Mouse (Mus musculus): ENCODE data around the gene Nmnat3.

Nmnat3 gene

DNA sequence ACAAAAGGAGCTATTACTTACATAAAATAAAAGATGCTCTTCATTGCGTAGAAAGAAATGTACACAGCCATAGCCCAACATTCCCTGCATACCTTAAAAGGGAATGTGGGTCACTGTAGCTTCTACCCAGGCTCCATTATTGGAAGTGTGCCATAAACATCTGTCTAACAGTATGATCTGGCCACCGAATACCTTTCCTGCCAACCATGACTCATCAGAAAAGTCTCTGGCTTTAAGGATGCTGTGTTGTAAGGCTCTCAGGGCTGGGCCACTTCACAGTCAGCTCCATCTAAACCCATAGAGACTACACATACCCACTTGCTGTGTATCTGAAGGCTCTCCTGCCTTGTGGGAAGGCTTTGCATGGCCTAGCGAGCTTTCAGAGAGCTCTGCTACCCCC lies 73.8 kb downstream of the Nmnat3 start:
- DNase-seq (ENCODE audit: low read depth), result no peak

DNA sequence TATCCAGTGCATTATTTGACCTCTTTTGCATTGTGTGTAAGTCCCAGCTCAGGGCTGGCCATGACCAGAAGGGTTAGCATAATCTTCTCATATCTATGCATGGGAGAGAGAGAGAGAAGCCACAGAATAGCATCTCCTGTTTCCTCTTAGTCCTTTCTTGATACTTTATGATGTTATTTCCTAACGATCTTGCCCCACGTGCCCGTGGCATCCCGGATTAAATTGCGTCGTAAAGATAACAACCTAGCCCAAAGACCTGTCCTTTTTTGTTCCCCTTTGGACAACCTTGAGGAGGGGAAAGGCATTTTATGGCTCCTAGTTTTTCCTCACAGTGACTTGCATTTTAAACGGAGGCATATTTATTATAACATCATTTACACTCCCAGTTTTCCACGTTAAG lies 78.8 kb downstream of the Nmnat3 start:
- no peak for DNase-seq (ENCODE audit: low read depth)

- DNase-seq (ENCODE audit: low read depth), result no peak
Observed at GRCm38 (mm10) chr9:98367333-98367962, 80.2 kb downstream of the Nmnat3 start.

DNA sequence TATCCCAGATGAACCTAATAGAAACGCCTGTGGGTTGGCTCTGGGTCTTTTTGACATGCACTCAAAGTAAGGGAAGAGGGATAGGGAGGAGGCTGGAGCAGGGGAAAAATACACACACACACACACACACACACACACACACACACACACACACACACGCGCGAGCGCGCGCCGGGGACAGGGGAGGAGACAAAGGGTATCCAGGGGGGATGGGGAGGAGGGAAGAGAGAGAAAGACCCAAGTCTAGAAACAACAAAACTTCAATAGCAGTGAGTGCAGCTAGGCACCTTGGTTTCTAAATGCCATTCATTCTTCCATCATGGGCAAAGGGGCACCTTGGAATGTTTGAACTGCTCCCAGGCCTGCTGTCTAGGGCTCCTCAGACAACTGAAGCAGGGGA lies 82.5 kb downstream of the Nmnat3 start:
- DNase-seq (ENCODE audit: low read depth), result no peak

DNA sequence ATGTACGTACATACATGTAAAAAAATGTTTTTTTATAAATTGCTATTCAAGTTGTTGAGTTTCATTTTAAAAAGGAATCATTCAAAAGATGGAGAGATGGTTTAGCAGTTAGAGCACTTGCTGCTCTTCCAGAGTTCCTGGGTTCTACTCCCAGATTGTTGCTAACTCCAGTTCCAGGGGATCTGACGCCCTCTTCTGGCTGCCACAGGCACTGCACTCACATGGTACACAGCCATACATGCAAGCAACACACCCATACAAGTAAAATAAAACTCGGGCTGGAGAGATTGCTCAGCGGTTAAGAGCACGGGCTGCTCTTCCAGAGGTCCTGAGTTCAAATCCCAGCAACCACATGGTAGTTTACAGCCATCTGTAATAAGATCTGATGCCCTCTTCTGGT lies 86.1 kb downstream of the Nmnat3 start:
- DNase-seq (ENCODE audit: low read depth), result no peak

- DNase-seq (ENCODE audit: low read depth), result no peak
Observed at GRCm38 (mm10) chr9:98374897-98375296, 87.7 kb downstream of the Nmnat3 start.

- DNase-seq (ENCODE audit: low read depth), result no peak
Observed at GRCm38 (mm10) chr9:98375329-98376170, 88.3 kb downstream of the Nmnat3 start.

DNA sequence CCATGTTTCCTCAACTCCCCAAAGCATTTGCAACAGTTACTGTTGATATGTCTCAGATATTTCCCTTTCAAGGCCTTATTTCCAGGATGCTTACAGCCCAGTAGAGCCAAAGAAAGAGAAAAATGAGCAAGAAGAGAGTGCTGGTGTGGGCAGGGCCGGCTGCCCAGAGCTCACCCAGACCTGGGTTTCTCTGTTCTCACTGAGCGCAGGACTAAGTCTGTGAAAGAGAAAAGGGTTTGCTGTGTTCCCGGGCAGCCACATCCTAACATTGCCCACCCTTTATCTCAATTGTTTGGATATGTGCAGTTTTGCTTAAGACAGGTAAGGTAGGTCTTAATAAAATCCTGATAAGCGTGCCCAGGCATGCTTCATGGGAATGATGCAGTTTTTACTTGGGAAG lies 92.5 kb downstream of the Nmnat3 start:
- DNase-seq (ENCODE audit: low read depth), result no peak

DNA sequence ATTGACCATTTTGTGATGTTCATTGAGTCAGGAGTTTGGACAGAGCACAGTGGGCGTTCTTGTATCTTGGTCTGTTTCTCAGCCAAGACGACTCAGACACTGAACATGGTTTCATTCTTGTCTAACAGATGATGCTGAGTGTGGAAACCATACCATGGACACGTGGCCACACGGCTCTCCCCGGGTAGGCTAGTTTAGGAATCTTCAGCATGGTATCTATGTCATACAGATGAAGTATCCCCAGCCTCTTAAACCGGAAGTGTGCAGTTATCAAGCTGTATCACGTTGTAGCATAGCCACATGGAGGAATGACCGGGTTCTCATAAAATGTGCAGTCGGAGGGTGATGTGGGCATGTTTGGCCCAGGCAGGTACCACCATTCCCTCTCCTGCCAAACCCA lies 93.4 kb downstream of the Nmnat3 start:
- no peak for DNase-seq (ENCODE audit: low read depth)

DNA sequence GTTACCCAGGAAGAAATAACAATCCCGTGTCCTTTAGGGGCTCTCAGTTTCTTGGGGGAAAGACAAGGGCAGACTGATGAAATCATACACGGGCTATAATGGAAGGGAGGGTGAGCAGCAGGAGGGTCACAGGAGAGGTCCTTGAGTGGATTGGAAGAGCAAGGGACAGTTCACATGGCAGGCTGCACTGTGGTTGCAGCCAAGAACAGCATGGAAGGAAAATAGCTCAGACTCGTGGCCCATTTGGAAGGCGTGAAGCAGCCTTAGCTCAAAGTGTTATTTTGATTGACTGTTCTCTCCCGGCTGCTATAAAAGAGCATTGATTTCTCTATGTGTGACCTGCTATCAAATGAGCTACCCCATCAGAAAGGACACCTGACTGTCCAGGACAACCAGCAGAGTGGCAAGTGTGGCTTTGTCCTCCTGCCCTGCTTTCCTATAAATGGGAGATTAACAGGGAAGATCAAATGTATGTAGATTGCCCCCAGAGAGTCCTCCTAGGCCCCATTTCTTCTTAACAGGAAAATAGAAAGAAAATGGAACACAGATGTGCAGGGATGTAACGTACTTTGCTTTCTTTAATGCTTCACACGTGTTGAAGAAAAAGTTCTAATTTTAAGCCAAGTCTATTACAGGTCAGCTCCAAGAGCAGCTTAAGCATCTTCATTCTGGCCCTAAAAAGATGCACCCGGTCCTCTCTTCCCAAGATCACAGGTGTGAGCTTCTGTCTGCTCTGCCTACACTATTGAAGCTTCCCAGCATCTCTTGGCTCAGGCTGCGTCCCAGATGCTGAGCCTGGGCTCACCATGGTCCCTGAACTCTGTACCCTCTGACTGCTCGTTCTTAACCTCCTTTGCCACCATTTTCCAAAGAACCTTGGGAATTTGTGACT lies 100.8 kb downstream of the Nmnat3 start:
- DNase-seq (ENCODE audit: low read depth), result no peak

GRCm38 (mm10) chr9:98388633-98388965 lies 101.4 kb downstream of the Nmnat3 start:
- DNase-seq (ENCODE audit: low read depth), result no peak

- DNase-seq (ENCODE audit: low read depth), result no peak
Observed at GRCm38 (mm10) chr9:98393496-98393895, 106.3 kb downstream of the Nmnat3 start.

DNA sequence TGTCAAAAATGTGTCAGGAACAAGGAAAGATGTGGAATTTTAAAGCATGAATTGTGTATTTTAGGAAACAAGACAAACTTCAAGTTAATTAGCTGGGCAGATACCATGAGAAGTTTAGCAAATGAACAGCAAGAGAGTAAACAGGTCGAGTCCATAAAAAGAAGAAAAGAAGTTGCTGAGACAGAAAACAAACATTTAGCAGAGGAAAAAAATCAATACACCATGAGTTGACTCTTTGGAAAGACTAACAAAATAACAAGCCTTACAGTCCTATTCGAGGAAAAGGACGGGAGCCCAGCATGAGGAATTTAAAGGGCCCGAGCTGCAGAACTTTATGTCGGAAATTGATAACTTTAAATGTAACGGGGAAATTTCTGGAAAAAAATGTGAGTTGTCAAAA lies 110.0 kb downstream of the Nmnat3 start:
- DNase-seq (ENCODE audit: low read depth), result no peak

- no peak for DNase-seq (ENCODE audit: low read depth)
Observed at GRCm38 (mm10) chr9:98397866-98398265, 110.6 kb downstream of the Nmnat3 start.

DNA sequence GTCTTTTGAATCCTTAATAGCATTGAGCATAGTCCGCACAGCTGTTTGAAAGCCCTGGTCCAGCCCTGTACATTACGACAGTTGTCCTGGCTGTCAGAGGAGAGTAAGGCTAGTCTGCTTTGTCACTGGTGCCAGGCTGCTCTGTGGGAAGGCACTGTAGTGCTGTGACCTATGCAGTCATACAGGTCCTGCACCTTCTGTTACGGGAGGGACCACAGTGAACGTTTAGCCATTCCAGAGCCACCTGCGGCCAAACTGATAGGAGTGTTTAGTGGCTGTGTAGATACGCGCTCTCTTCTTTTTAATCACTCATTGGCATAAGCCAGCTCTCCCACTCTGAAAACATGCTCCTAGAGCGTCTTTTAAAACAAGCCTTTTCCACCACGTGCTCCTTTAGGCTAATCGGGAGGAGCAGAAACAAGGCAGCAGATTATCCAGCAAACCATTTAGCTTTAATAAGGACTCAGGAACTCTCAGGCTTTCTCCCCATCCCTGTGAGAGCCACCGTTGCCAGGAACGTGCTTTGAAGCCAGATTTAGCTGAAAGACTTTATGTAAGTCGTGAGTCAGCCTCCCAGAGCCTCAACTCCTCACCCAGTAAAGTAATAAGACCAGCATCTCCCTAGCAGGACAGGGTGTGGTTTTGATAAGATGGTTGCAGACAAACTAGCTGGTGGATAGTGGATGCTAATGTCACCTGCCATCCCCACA lies 113.1 kb downstream of the Nmnat3 start:
- no peak for DNase-seq (ENCODE audit: low read depth)

- DNase-seq (ENCODE audit: low read depth), result no peak
Observed at GRCm38 (mm10) chr9:98401611-98402010, 114.4 kb downstream of the Nmnat3 start.

DNA sequence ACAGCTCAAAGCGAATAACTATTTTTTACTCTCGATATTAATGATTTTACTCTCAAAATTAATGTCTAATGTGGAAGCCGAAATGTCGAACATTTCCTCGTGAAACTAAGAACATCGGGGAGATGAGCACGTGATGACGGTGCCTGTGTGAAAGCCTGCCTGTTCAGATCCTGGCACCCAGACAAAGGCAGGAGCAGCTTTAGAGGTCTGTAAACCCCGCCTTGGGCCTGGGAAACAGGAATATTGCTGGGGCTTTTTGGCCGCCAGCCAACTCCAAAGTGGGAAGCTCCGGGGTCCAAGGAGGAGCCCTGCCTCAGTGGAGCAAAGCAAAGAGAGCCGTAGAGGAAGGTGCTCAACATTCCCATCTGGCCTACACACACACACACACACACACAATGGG lies 120.5 kb downstream of the Nmnat3 start:
- DNase-seq (ENCODE audit: low read depth), result no peak

DNA sequence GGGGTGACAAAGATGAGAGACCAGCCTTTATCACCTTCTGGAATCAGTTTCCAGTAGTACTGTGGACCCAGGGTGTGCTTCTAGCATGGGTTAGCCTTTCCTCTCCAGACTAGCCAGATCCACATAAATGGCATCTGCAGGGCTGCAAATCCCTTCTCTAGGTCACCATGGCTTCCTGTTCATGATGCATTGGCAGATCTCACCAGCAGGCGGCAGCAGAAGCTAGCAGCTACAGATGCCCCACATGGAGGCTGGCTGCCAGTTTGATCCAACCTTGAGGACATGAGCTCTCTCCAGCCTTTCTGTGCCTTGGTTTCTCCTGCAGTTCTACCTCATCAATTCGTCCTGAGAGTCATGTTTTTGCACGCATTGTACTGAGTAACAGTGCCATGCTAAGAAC lies 121.9 kb downstream of the Nmnat3 start:
- DNase-seq (ENCODE audit: low read depth), result peak; percentile 46

GRCm38 (mm10) chr9:98415427-98415826 lies 128.2 kb downstream of the Nmnat3 start:
- no peak for DNase-seq (ENCODE audit: low read depth)

DNA sequence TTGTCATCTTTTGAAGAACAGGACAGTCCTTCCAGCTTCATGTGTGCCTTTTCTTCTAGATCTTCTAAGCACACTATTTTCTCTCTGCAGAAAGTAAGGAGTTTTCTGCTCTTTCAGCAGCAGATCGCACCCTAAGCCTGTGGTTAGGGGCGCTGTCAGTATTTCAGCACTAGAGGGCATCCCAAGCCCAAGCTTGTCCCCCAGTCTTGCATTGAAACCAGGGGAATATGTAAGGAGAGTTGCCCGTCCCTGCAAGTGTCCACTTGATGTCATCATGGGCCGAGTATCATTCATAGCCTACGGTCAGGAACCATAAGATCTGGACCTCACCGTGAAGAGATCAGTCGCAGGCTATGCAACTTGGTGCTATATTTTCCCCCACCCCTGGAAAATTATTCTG lies 130.7 kb downstream of the Nmnat3 start:
- no peak for DNase-seq (ENCODE audit: low read depth)

DNA sequence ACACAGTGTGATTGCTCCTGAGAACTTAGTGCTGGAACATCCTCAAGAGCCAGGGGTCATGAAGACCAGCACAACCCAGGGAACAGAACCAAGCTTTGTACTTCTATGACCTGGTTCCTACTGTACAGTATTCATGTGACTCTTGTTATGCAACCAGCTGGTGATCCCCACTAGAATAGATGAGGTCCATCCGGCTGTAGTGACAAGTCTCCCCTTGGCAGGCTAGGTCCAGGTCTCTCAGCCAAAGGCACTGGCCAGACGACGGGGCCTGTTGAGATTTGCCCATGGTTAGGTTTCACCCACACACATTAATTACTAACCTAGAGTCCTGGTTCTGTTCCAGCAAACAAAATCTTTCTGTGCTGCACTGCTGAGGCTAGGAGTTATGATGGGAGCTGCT lies 131.1 kb downstream of the Nmnat3 start:
- DNase-seq (ENCODE audit: low read depth), result no peak

DNA sequence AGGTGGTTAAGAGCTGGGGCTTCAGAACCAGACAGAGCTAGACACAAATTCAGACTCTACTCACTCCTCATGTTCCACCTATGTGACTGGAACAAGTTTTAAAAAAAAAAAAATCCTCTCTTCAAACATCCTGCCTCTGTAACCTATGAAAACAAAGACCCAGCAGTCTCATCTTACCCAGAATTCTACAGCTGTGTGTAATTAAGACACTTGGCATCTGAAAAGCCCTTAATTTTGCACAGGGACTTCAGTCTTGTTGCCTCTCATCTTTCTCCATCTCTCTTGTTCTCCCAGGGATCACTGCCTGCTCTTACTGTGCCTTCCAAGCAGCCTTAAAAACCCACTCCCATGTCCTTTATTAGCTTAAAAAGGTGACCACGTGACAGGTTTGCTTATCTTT lies 133.4 kb downstream of the Nmnat3 start:
- no peak for DNase-seq (ENCODE audit: low read depth)

Data from c-Kit-positive CD71-positive TER-119-negative erythroid progenitor cells, embryonic 14.5 days (primary cell).